Mouse (Mus musculus) forebrain, embryonic 13.5 days (tissue): ENCODE measurements around the gene Ranbp17. TPM values are rescaled to one million over a fixed set of nuclear protein-coding genes. Genes with fewer than 3 reads are reported as not detected.

Experiments
- ATAC-seq: fragments of 200-750 bp; cut with Nextera tagmentation; 2 replicates; pipeline ENCODE4 v1.8.0; 2017
- H3K27ac ChIP-seq: fragments of 300-500 bp; sonication (generic); 2 replicates; pipeline ENCODE4 v1.5.1; 2015; ENCODE audit warnings: inconsistent platforms, mild to moderate bottlenecking, moderate library complexity
- H3K27me3 ChIP-seq: fragments of 300-500 bp; sonication (generic); 2 replicates; pipeline ENCODE4 v1.6.1; 2015; ENCODE audit warnings: mild to moderate bottlenecking, inconsistent platforms
- H3K36me3 ChIP-seq: fragments of 300-500 bp; sonication (generic); 2 replicates; pipeline ENCODE4 v1.6.1; 2015; ENCODE audit warnings: mild to moderate bottlenecking, inconsistent platforms; ENCODE audit not compliant: poor library complexity, severe bottlenecking
- H3K4me1 ChIP-seq: fragments of 300-500 bp; sonication (generic); 2 replicates; pipeline ENCODE4 v1.6.1; 2015; ENCODE audit warnings: inconsistent platforms
- H3K4me2 ChIP-seq: fragments of 300-500 bp; sonication (generic); 2 replicates; pipeline ENCODE4 v1.6.1; 2015; ENCODE audit warnings: inconsistent platforms, mild to moderate bottlenecking, moderate library complexity
- H3K4me3 ChIP-seq: fragments of 300-500 bp; sonication (generic); 2 replicates; pipeline ENCODE4 v1.5.1; 2015; ENCODE audit warnings: mild to moderate bottlenecking, inconsistent platforms
- H3K9ac ChIP-seq: fragments of 300-500 bp; sonication (generic); 2 replicates; pipeline ENCODE4 v1.6.1; 2015; ENCODE audit warnings: mild to moderate bottlenecking, inconsistent platforms
- H3K9me3 ChIP-seq: fragments of 300-500 bp; sonication (generic); replicated peaks from 2 replicates; pipeline ENCODE4 v1.6.1; 2016; ENCODE audit warnings: inconsistent platforms
- WGBS: fragments of 180-500 bp; shearing (Covaris S2); methylation state at CpG from one replicate; pipeline ENCODE4 v1.1.7; 2015; 5-methylcytosine and 5-hydroxymethylcytosine counted together
- polyA plus RNA-seq: library from polyadenylated mRNA; unstranded; fragments of >200 nt; fragmentation: Nextera tagmentation; extraction: Ambion mirVana; gene quantifications from 2 replicates; pipeline ENCODE4 v1.2.1, GENCODE M21; 2015

Ranbp17 gene
- polyA plus RNA-seq, 1 experiment from 2014 or later = 8.5 TPM

DNA sequence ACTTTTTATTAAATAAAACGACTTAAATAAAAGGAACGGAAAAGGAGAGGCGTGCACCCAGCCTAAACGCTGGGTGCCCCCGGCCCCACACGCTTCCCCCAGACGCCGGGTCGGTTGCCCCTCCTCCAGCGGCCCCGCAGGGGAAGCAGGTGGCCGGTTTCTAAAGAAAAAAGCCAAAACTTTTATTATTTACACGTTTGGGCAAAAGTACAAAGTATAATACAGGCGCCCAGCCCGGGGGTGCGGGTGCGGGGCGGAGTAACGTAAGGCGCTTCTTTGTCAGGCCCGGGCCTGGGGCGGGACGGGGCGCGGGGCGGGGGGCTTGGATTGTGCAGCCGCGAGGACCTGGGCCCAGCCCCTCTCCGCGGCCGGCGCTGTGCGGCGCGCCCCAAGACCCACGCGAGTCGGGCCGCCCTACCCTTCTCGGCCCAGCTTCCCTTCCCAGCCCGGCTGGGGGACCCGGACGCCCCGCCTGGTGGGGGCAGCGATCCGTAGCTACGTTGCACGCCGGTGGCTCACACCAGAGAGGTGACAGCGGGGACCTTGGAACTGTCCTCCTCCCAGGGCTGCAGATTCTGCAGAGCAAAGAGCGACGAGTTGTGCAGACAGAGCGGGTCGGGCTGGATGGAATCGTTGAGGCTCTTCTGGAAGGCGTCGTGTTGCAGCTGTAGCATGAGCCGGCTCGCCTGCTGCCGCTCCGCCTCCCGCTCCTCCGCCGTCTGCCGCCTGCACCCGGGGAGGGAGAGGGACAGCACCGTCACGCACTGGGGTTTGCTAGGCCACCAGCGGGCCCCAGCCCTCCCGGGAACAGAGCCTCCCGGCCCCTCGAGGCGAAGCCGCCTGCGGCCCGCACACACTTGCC lies 312.6 kb downstream of the Ranbp17 start:
- Histone ChIP-seq H3K9ac (peak overlapping the region; percentile 45; the same call in 1 of the 2 replicates), H3K4me1 (peaks cover 37% of the 10 kb centered on the region), H3K4me2 (peak overlapping the region; percentile 59), H3K27me3 (peaks cover 98% of the 10 kb centered on the region), H3K36me3 (no peaks in the 10 kb centered on the region), H3K4me3 (peak overlapping the region; percentile 34), H3K27ac (no peak overlapping the region), H3K9me3 (no peaks in the 10 kb centered on the region)
- under 1% methylated on average over 64 of the region's 76 CpGs for WGBS
- ATAC-seq = peak; percentile 74

DNA sequence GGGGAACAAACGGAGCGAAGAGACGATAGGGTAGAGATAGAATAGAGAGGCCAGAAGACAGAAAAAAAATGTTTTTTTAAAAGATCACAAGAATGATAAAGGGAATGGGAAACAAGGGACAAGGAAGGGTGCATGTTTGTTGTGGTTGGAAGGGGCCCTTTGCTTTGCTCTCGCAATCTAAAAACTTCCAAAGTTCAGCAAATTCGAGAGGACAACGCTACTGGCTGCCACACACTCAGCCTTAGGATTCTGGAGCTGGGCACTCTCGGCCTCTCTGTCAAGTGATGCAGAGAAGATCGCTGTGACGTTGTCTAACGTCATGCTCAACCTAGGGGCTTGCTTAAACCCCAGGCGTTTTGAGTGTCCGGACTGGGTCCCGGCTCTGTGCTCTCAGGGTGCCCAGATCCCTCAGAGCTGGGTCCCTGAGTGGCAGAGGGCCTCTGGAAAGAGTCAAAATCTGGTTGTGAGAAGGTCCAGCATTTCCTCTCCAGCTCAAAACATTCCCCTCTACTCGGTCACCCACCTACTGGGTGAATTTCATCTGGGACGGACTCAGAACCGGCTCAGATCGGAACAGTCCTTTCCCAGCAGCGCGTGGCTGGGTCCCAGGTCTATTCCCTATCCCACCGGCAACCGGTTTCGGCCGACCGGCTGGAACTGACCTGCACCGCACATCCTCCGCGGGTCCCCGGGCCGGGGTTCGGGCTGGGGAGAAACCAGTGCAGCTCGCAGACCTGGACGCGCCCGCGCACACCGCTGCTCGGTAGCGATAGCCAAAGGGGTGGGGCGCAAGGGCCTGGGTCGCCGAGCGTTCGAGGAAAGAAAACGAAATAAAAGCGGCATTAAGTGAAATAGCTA lies 313.4 kb downstream of the Ranbp17 start:
- no peak overlapping the region for H3K27ac ChIP-seq
- WGBS = under 1% methylated on average over 45 of the region's 45 CpGs
- peaks cover 37% of the 10 kb centered on the region for H3K4me1 ChIP-seq
- peak overlapping the region; percentile 34 for H3K4me3 ChIP-seq
- no peak for ATAC-seq
- no peaks in the 10 kb centered on the region for H3K36me3 ChIP-seq
- H3K9me3 ChIP-seq = no peaks in the 10 kb centered on the region
- 0 out of 2 replicates have a peak overlapping the region, but pooled peaks have one; percentile 45 for H3K9ac ChIP-seq
- peak overlapping the region; percentile 59 for H3K4me2 ChIP-seq
- peaks cover 98% of the 10 kb centered on the region for H3K27me3 ChIP-seq

DNA sequence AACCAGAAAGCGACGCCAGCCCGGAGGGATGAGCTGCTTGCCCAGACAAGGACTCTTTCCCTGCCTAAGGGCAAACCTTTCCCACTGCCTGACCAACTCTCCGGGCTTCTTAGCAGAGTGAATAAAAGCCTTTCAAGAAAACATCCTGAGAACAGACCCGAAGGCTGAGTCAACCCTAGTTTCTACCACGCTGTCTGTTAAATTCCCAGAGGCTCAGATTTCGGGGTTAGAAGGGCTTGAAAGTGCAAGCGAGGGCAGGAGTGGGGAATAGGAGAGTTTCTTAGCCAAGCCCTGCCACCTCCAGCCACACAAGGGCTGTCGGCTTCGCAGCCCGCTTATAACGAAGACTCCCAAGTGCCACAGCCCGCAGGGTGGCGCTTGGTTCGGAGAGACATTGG lies 314.4 kb downstream of the Ranbp17 start:
- no peak overlapping the region for H3K27ac ChIP-seq
- 2% methylated on average over 15 of the region's 15 CpGs for WGBS
- no peak overlapping the region for H3K4me3 ChIP-seq
- no peak overlapping the region for H3K4me2 ChIP-seq
- no peak for ATAC-seq
- no peak overlapping the region for H3K9ac ChIP-seq
- peaks cover 95% of the 10 kb centered on the region for H3K27me3 ChIP-seq
- H3K9me3 ChIP-seq = no peaks in the 10 kb centered on the region
- no peaks in the 10 kb centered on the region for H3K36me3 ChIP-seq
- peaks cover 35% of the 10 kb centered on the region for H3K4me1 ChIP-seq

DNA sequence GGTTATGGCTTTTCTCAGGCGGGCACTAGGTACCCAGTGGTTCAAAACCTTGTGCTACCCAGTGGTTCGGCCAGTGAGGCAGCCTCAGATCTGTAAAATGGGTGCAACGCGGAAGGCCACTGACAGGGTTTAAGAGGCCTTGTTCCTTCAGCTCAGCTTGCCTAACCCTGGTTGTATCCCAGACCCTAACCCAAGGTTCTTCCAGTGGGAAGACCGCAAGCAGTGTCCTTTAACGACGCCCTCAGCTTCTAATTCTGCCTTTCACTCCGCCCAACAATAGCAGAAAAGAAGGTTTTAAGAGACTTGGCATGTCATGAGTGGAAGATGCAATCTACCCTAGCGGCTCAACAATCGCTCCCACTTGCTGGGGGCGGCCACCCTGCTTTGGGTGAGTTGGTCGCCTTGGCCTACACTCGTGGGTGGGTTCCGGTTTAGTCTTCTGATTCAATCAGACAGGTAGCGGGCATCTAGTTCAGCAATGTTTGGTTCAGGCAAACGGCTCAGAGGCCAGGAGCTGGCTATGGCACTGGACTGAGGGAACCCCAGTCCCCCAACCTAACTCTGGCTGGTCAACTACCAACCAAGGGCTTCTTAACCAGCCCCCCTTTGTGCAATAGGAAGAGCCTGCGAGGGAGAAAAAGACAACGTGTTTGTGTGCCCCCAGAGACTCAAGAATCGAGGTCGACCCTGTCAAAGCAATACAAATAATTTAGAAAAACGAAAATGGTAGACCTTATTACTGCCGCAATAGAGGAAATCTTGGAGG lies 315.0 kb downstream of the Ranbp17 start:
- H3K27ac ChIP-seq = no peak overlapping the region
- peaks cover 35% of the 10 kb centered on the region for H3K4me1 ChIP-seq
- no peak overlapping the region for H3K9ac ChIP-seq
- H3K36me3 ChIP-seq = no peaks in the 10 kb centered on the region
- peaks cover 95% of the 10 kb centered on the region for H3K27me3 ChIP-seq
- ATAC-seq = no peak
- H3K4me2 ChIP-seq = no peak overlapping the region
- H3K4me3 ChIP-seq = no peak overlapping the region
- H3K9me3 ChIP-seq = no peaks in the 10 kb centered on the region
- WGBS = 14% methylated on average over 22 of the region's 22 CpGs

DNA sequence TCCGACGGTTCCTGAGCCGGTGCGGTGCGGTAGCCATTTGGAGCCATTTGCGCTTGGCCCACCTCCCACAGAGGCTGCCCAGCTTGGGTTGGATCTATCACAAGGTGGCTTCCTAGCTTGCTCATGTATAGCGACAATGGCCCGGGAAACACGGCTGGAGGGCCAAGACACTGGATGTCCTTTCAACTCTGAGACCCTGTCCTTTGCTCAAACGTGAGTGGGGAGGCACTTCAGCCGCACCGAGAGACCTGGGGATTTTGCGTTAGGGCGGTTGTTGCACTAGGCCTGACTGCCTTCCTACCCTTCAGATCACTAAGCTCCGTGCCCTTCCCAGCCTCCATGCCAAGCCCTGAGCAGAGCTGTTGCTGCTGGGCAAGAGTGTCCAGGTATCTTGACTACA lies 315.9 kb downstream of the Ranbp17 start:
- WGBS = 9% methylated on average over 15 of the region's 15 CpGs
- H3K36me3 ChIP-seq = no peaks in the 10 kb centered on the region
- no peak for ATAC-seq
- peaks cover 95% of the 10 kb centered on the region for H3K27me3 ChIP-seq
- H3K27ac ChIP-seq = no peak overlapping the region
- H3K4me3 ChIP-seq = no peak overlapping the region
- H3K9ac ChIP-seq = no peak overlapping the region
- H3K4me2 ChIP-seq = no peak overlapping the region
- no peaks in the 10 kb centered on the region for H3K9me3 ChIP-seq
- peaks cover 29% of the 10 kb centered on the region for H3K4me1 ChIP-seq

DNA sequence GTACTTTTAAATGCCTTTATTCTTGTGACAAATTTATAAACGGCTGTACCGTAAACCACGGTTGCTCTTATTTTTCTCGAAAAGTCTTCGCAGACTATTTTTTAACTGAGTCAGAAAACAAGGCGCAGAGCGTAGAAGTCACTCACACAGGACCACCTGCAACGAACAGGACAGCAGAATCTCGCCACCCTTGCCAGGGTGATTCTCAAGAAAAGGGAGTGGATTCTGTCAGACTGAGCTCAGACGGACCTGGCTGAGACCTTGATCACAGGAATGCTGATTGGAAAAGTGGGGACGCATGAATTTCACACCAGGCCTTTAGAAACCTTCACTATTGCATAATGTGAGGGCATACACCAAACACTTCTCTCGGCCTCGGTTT lies 316.4 kb downstream of the Ranbp17 start:
- Histone ChIP-seq H3K36me3 (no peaks in the 10 kb centered on the region), H3K4me2 (no peak overlapping the region), H3K27me3 (peaks cover 94% of the 10 kb centered on the region), H3K9me3 (no peaks in the 10 kb centered on the region), H3K4me3 (no peak overlapping the region), H3K9ac (no peak overlapping the region), H3K4me1 (peaks cover 23% of the 10 kb centered on the region), H3K27ac (no peak overlapping the region)
- 14% methylated on average over 13 of the region's 13 CpGs for WGBS
- ATAC-seq = no peak

DNA sequence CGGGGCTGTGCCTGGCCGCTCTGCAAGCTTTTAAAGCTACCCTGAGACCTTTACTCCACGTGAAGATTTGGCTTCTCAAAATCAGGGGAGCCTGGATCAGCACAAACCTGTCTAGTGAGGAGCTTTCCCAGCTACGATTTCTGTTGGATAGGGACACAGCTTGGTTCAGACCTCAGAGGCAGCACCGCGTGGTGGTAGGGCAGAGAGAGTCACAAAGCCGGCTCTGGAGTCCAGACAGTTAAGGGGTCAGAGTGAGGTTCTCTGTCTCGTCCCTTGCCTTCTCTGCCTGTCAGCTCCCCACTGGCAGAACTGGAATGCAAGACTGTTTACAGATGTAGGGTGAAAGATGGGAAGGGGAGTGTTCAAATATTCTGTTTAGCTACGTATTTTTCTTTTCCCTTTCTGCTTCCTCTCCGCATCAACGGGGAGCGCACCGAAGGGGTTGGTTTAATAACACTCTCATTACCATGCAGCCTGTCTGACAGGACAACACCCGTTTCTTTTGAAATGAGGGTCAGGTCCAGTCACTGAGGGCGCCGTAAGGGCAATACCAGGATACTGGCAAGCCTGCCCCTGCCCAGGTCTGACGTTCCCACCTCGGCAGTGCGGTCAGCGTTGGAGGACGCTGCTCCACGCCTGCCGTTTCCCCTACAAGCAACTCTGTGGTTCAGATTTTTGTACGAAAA lies 317.0 kb downstream of the Ranbp17 start:
- no peaks in the 10 kb centered on the region for H3K9me3 ChIP-seq
- no peak overlapping the region for H3K4me2 ChIP-seq
- H3K4me3 ChIP-seq = no peak overlapping the region
- no peak overlapping the region for H3K9ac ChIP-seq
- H3K27me3 ChIP-seq = peaks cover 94% of the 10 kb centered on the region
- no peak overlapping the region for H3K27ac ChIP-seq
- no peaks in the 10 kb centered on the region for H3K36me3 ChIP-seq
- WGBS = 5% methylated on average over 24 of the region's 24 CpGs
- H3K4me1 ChIP-seq = peaks cover 23% of the 10 kb centered on the region
- no peak for ATAC-seq

DNA sequence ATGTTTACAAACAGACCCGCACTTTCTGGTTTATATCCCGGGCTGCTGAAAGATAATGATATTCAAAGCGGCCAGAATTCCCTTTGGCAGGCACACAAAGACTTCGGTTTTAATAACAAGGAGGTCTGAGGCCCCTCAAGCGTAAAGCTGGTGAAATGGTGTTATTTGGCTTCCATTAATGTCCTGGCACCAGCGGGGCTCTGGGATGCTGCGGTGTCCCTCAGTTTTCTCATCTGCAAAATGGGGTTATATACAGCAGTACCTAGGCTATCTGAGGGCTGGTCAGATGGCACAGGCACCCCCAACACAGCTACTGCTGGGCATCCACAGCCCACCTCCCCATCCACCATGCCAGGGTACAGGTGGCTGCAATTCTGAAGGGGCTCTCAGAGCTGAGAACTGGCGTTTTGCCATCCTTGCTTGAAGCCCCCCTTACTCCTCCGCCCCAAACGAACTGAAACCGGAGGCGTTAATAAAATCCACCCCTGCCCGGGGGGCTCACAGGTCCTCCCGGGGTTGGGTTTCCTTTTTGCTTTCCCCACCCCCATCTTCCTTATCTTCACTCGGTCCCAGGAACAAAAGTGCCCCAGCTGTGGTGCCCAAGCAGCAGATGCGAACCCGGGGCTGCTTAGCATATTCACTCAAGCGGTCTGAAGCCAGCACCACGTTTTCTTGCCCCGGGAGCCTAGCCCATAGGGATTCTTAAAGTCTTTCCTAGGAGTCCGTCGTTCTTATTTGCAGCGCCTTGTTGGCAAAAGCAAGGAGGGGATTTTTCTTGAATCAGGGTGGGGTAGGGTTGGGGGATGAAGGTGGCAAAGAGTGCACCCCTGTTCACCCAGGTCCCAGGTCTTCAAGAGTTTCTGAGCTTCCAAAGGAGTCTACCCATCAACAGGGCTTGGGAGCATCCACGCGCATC lies 317.8 kb downstream of the Ranbp17 start:
- Histone ChIP-seq H3K9ac (no peak overlapping the region), H3K4me2 (no peak overlapping the region), H3K4me3 (no peak overlapping the region), H3K9me3 (no peaks in the 10 kb centered on the region), H3K36me3 (no peaks in the 10 kb centered on the region), H3K4me1 (peaks cover 15% of the 10 kb centered on the region), H3K27me3 (peaks cover 94% of the 10 kb centered on the region), H3K27ac (no peak overlapping the region)
- WGBS = 3% methylated on average over 25 of the region's 25 CpGs
- ATAC-seq = peak; percentile 17; the same call in 1 of the 2 replicates

DNA sequence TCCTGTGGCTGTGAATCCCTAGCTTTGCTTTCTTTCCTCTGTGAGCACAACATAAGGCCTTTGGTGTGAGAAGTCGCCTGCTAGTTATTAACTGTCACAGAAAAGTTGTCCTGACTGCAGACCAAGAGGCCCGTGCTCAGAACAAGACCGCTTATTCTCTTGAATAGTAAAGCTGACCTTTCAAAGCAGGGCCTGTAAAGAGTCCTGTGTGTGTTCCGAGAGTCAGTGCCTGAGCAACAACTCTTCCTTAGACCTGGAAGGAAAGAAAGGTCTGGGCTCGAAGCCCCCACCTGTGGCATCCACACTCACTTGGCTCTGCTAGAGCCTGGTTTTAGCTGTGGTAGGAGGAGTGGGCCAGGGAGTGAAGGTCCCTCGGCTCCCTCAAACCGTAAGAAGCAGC lies 318.5 kb downstream of the Ranbp17 start:
- Histone ChIP-seq H3K4me1 (peaks cover 8% of the 10 kb centered on the region; the same call in 1 of the 2 replicates), H3K36me3 (no peaks in the 10 kb centered on the region), H3K27ac (no peak overlapping the region), H3K4me2 (no peak overlapping the region), H3K9me3 (no peaks in the 10 kb centered on the region), H3K27me3 (peaks cover 92% of the 10 kb centered on the region), H3K4me3 (no peak overlapping the region), H3K9ac (no peak overlapping the region)
- no peak for ATAC-seq
- WGBS = 14% methylated on average over 7 of the region's 7 CpGs

DNA sequence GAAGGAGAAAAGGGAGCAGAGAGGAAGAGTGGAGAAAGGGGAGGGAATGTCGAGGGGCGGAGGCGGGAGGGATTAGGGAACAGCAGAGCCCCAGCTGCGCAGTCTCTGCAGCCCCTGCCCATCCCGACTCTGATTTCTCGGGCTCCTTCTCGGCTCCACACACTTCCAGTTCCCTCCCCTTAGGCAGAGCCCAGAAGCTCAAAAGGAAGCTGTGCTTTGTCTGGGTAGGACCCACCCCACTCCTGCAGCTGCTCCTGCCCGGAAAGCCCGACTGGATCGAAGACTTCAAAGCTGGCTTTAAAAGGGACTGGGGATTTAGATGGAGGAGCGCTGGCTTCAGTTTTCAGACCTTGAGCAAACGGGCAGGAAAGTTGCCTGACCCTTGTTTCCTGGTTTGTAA lies 319.9 kb downstream of the Ranbp17 start:
- Histone ChIP-seq H3K4me2 (0 out of 2 replicates have a peak overlapping the region, but pooled peaks have one; percentile 21), H3K9me3 (no peaks in the 10 kb centered on the region), H3K36me3 (no peaks in the 10 kb centered on the region), H3K4me1 (peaks cover 6% of the 10 kb centered on the region; the same call in 1 of the 2 replicates), H3K4me3 (peak overlapping the region; percentile 10; the same call in 1 of the 2 replicates), H3K27me3 (peaks cover 83% of the 10 kb centered on the region), H3K9ac (no peak overlapping the region), H3K27ac (no peak overlapping the region)
- ATAC-seq = 0 out of 2 replicates have a peak, but pooled peaks have one; percentile 30
- 3% methylated on average over 12 of the region's 12 CpGs for WGBS
